Mouse (Mus musculus) adrenal gland, postnatal 25 days (tissue): Measurements from ENCODE around the gene Tmem159. TPM values are rescaled to one million over a fixed set of nuclear protein-coding genes. Genes with fewer than 3 reads are reported as not detected.

Experiments
- DNase-seq: peaks from one replicate; pipeline ENCODE4 v3.0.0; 2021; ENCODE audit warnings: mixed read lengths
- long read RNA-seq: library from polyadenylated mRNA; stranded (forward); transcript quantifications from one replicate; pipeline ENCODE4 v2.0.0, GENCODE M21; 2021
- total RNA-seq: library from RNA; stranded (reverse); gene quantifications from 2 replicates; pipeline ENCODE4 v1.2.3, GENCODE M21; 2021

Tmem159 gene
- total RNA-seq = 80.3 and 83.9 TPM in 2 replicates
- long read RNA-seq, transcript Tmem159-201 (5 exons, 1,484 nt) = major isoform, 138 of 153 reads
- long read RNA-seq, partial matches to known transcripts = 6 of 153 reads
- long read RNA-seq, other reads (novel, unspliced or antisense) = 7 of 153 reads

- DNase-seq = peak; percentile 94
These were observed at the start of gene Tmem159 for GRCm38 (mm10) chr7:120102164-120102972. Gene Tmem159, plus strand, starts transcription at chr7:120102353.

- no peak for DNase-seq
These were observed 48.1 kb upstream of the Tmem159 start for GRCm38 (mm10) chr7:120054016-120054415.

- DNase-seq = peak; percentile 3
These were observed 46.7 kb upstream of the Tmem159 start for GRCm38 (mm10) chr7:120055479-120055878.

- no peak for DNase-seq
These were observed 38.1 kb upstream of the Tmem159 start for GRCm38 (mm10) chr7:120064045-120064444.

GRCm38 (mm10) chr7:120068114-120068513, 34.0 kb upstream of the Tmem159 start:
- no peak for DNase-seq

- DNase-seq = no peak
These were observed 33.0 kb upstream of the Tmem159 start for GRCm38 (mm10) chr7:120069164-120069563.

GRCm38 (mm10) chr7:120080177-120080576, 22.0 kb upstream of the Tmem159 start:
- DNase-seq = no peak

GRCm38 (mm10) chr7:120093033-120093432, 9.1 kb upstream of the Tmem159 start:
- DNase-seq = no peak

- no peak for DNase-seq
These were observed 7.9 kb upstream of the Tmem159 start for GRCm38 (mm10) chr7:120094216-120094615.

GRCm38 (mm10) chr7:120095180-120095579, 7.0 kb upstream of the Tmem159 start, which contains the start of gene Dnah3:
Gene Dnah3, minus strand, starts transcription at chr7:120095280.
- no peak for DNase-seq

GRCm38 (mm10) chr7:120097845-120098244, 4.3 kb upstream of the Tmem159 start:
- peak; percentile 59 for DNase-seq

- peak; percentile 90 for DNase-seq
These were observed 3.8 kb upstream of the Tmem159 start for GRCm38 (mm10) chr7:120098403-120098802.

- peak; percentile 68 for DNase-seq
These were observed 940 bp downstream of the Tmem159 start for GRCm38 (mm10) chr7:120103019-120103567.

GRCm38 (mm10) chr7:120104975-120105374, 2.8 kb downstream of the Tmem159 start:
- no peak for DNase-seq

- no peak for DNase-seq
These were observed 4.2 kb downstream of the Tmem159 start for GRCm38 (mm10) chr7:120106356-120106755.

GRCm38 (mm10) chr7:120109676-120110075, 7.5 kb downstream of the Tmem159 start:
- DNase-seq = no peak

GRCm38 (mm10) chr7:120116976-120117375, 14.8 kb downstream of the Tmem159 start:
- DNase-seq = no peak

GRCm38 (mm10) chr7:120117529-120117928, 15.4 kb downstream of the Tmem159 start:
- peak; percentile 45 for DNase-seq

GRCm38 (mm10) chr7:120123776-120124175, 21.6 kb downstream of the Tmem159 start:
- DNase-seq = no peak

GRCm38 (mm10) chr7:120124844-120125243, 22.7 kb downstream of the Tmem159 start:
- peak; percentile 53 for DNase-seq

- no peak for DNase-seq
These were observed 25.0 kb downstream of the Tmem159 start for GRCm38 (mm10) chr7:120126976-120127685.

- DNase-seq = no peak
These were observed 25.5 kb downstream of the Tmem159 start for GRCm38 (mm10) chr7:120127686-120128059.

GRCm38 (mm10) chr7:120128951-120129350, 26.8 kb downstream of the Tmem159 start:
- no peak for DNase-seq
